Mouse (Mus musculus): ENCODE results near the gene Rnf150.

DNA sequence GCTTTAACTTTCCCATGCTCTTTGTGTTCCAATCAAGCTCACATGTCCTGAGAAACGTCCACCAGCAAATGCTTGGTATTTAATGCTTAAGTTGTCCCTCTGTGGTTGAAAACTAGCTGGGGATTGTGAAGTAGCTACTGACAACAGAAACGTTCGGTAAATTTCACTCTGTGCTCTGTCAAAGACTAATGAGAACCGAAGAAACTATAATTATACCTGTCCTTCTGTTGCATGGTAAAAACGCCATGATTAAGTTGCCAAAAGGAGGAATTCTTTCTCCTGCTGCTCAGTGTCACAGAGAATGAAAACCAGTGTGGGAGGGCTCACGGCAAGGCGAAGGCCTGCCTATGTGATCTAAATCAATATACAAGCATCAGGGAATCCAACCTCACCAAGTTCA lies 204.8 kb downstream of the Rnf150 start:
- TF ChIP-seq CTCF (IDR thresholded peaks at IDR 0.05; ENCODE audit: low read depth): no peak
- TF ChIP-seq EP300 (optimal IDR thresholded peaks at IDR 0.05): no peak

All from stomach, postnatal 0 days (tissue).